Mouse (Mus musculus) cerebellum, adult 11-12 months (tissue): Measurements from ENCODE around the gene Prr18.

Experiments
- DNase-seq: peaks from one replicate; pipeline ENCODE4 v3.0.0; 2022

Gene Prr18

DNA sequence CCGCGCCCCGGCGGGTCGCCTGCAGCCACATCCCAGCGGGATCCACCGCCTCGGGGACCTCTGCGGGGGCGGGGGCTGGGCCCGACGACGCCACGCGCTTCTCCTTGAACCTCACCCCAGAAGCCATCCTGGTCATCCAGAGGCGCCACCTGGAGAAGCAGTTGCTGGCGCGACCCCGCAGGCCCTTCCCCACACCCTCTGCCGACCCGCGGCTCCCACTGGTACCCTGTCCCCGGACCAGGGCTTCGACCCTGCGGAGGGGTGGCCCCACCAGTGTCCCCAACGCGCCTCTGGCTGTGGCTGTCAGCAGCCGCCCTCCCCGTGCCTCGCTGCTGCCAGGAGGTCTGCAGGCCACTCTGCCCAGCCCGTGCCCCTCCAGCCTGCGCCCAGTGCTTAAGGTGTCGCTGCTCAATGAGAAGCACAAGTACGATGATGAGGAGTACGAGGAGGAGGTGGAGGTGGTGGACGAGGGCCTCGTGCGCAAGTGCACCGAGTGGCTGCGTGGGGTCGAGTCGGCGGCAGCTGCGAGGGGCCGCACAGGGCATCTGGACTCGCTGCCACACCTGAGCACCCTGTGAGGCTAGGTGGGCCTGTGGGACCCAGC is 4.2 kb downstream of the Prr18 start:
- DNase-seq, result no peak

DNA sequence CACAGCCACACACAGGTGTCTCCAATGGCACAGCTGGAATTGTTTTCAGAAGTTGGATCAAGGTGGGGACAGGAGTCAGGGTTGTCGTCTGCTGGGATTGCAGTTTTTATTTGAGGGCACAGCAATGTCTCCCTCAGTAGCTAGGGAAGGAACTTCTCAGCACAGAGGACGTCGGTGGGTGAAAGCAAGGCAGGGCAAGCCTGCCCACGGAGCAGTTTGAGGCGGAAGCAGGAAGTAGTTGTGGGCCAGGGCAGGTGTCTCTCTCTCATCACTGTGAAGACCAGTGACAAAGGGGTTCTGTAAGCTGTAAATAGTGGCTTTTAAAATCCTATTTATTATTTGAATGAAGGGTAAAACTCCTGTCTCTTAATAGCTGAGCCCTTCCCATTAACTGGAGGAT is 5.4 kb downstream of the Prr18 start:
- no peak for DNase-seq

- DNase-seq, result no peak
These were observed 6.2 kb downstream of the Prr18 start for GRCm38 (mm10) chr17:8343416-8343815.

GRCm38 (mm10) chr17:8347765-8348285 is 10.6 kb downstream of the Prr18 start:
- no peak for DNase-seq

DNA sequence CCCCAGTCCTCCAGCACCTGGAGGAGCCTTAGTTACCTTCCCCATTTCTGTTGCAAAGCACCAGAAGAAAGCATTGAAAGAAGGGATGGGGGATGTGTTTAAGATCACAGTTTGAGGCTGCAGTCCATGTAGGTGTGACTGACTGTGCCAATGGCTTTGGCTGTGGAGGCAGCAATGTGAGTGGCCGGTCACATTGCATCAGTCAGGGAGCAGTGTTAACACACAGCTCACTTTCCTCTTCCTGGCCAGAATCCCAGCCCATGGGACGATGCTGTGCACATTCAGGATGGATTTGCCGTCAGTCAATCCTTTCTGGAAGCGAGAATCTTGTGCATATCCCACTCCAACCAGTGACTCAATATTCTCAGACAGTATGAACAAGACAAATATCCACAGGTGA is 11.7 kb downstream of the Prr18 start:
- no peak for DNase-seq

DNA sequence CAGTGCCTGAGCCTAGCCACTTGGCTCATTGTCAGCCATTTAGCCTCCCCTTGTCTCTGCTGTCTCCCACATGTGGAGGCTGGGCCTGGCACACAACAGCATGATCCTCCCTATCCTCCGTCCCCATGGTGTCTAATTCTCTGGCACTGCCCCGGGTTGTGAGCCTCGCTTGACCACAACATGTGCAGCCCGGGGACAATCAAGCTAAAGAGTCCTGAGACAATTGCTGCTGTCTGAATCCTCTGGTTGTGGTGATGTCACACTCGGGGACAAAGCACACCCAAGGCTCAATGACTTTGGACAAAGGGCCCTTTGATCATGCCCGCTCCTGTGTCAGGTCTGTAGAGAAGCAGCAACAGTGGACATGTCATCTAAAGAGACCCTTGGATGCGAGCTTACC is 13.8 kb downstream of the Prr18 start:
- peak; percentile 46 for DNase-seq

DNA sequence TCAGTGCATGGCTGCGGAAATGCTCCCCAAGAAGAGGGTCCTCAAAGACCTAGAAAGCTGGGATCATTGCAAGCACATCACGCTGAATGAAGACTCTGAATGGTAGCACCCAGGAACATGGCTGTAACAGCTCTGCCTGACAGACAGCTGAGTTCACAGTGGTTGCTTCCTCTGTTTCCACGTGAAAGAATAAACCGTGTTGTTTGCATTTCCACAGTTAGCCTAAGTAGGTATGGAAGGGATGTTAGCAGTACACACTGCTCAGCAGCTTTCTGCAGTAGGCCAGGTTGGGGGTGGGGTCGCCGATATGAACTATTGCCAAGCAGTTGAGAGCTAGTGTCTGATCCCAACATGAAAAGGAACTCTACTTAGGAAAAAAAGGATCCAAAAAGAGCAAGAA is 18.4 kb downstream of the Prr18 start, which contains the start of gene T2:
Gene T2, plus strand, starts transcription at position 301 of the 400 bp plus-strand sequence.
- DNase-seq, result no peak

DNA sequence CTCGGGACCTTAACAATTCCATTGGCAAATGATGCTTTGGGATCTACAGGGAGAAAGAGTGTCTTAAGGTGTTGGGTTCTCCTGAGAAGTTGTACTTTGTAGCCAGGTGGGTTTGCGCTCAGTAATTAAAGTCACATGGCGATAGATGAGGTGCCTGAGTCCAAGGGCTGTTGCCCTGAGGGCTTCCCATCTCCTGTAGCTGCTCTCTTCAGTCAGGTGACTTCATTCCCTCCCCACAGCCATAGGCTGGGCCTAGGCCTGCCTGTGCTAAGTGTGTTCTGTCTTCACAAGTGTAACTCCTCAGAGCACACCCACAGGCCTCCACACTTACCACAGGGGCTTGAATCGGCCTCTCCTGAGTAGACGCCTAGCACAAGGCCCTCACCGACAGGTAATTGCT is 20.2 kb downstream of the Prr18 start:
- no peak for DNase-seq

DNA sequence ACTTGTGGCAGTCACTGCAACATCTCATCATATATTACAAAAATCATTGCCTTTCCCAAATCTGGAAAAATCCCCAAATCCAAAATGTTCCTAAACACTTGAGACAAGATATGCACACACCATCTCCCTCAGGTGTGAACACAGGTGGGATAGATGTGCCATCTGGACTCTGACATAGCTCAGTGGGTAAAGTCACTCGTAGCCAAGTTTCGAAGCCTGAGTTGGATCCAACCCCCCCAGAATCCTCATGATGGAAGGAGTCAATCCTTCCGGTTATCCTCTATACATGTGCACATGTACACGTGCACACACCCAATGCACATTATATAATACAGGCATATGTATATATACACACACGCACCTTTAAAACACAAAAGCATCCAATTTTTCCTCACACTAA is 23.6 kb downstream of the Prr18 start:
- no peak for DNase-seq

- no peak for DNase-seq
These were observed 24.2 kb downstream of the Prr18 start for GRCm38 (mm10) chr17:8361281-8362103.

DNA sequence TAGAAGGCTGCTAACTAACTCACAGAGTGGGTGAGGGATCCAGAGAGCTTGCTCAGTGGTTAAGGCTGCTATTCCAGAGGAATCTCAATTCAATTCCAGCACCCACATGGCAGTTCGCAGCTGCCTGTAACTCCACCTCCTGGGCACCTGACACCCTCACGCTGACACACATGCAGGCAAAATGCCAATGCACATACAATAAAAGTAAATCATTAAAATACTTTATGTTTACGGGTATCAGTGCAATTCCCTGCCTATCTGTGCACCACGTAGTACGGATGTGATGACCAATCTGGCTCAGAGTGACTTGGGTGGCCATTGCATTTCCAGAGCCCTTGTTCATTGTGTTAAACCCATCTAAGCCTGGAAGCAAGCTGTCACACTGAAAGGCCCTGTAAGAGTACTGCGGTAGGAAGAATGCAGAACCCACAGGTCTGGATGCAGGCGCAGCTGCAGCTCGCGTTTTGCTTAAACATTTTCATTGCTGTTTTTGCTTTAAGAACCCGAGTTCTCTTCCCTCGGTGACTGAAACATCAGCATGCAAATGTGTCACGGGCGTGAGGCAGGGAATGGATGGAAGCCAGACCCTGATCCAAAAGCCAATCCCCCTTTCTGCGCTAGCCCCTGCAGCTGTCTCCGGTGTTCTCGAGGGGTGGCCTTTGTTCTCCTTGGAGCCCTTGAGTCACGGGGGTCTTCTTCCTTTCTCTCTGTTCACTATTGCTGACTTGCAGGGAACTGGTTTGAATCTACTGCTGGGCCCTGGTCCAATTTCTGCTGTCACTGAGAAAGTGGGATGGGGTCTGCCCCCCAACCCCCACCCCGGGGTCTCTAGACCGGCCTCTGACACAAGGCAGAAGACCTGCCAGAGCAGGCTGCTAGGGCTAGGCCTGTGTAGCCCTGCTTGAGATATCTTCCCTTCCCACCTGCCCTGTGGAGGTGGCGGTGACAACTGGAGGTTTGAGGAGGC is 30.5 kb downstream of the Prr18 start:
- peak; percentile 41 for DNase-seq

GRCm38 (mm10) chr17:8368570-8368969 is 31.3 kb downstream of the Prr18 start:
- peak; percentile 48 for DNase-seq

GRCm38 (mm10) chr17:8369171-8369570 is 31.9 kb downstream of the Prr18 start:
- DNase-seq, result peak; percentile 13

GRCm38 (mm10) chr17:8370634-8371229 is 33.5 kb downstream of the Prr18 start:
- no peak for DNase-seq

- DNase-seq, result peak; percentile 58
These were observed 34.6 kb downstream of the Prr18 start for GRCm38 (mm10) chr17:8371834-8372233.

GRCm38 (mm10) chr17:8372286-8373046 is 35.2 kb downstream of the Prr18 start:
- peak; percentile 72 for DNase-seq

- DNase-seq, result no peak
These were observed 40.0 kb downstream of the Prr18 start for GRCm38 (mm10) chr17:8377298-8377697.

DNA sequence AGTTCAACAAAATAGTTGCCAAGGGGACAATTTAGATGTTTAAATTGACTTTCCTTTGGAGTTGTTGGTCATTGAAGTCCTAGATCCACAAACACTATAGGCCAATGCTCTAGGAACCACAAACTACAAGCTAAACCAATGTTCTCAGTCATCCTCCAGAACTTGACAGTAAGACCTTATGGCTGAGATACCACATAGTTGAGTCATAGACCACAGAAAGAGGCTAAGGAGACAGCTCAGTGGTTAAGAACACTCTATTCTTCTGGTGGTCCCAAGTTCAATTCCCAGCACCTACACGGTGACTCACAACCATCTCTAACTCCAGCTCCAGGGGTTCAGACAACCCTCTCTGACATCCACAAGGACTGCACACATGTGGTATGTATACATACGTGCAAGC is 48.2 kb downstream of the Prr18 start:
- DNase-seq, result no peak

- DNase-seq, result no peak
These were observed 51.2 kb downstream of the Prr18 start for GRCm38 (mm10) chr17:8388463-8388862.

DNA sequence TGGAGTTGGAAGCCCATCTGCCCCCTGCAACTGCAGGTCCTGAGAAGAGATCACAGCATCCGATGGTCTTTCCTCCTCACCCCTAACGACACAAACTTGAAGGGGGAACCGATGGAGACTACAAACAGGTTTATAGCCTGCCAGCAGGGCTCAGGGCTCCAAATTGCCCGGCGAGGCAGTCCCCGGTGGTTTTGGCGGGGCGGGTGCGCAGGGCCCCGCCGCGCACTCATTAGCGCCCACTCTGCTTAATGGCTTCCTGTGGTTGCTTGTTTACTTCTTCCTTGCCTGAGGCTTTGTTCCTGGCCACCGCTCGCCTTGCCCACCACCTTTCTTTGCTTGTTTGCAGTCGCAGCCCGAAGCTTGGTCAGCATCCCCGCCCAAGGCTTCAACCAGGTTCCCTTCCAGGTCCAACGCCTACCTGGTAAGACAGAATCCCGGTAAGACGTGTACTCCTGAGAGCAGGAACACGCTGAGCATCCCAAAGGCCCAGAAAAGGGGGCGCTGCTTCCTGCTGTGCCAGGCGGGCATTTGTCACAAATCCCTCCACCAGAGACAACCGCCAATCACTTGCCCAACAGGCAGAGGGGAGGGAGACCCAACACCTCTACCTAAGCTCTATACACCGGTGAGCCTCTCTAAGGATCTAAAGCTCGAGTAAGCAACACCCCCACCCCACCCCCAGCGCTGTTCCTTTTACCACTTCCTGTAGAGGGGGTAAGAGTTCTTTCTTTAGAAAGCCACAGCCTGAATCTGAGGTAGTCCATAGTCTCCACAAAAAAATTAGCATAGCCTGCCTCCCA is 51.9 kb downstream of the Prr18 start:
- DNase-seq, result no peak

DNA sequence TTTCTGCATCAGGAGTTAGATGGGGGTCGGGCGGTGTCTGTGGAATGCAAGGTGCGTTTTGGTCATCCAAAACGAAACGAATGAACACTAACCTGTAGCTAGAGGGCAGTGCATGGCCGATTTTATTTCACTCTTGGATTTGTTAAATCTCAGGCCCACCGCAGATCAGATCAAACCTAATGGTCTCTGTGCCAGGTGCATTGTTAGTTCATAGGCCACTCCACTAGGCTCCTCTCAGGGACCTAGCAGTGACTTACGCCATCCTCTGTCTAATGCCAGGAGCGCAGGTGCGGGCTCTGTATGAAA is 52.5 kb downstream of the Prr18 start:
- DNase-seq, result no peak
